14 mouse cellular contexts compared by ENCODE assay signal in genomic region chr9:121919027-121919501, GRCm38 (mm10). TPM values are rescaled to one million over a fixed set of nuclear protein-coding genes. Genes with fewer than 3 reads are reported as not detected.
DNase-seq lines count a peak whose midpoint lies in the region; ATAC-seq and TF ChIP-seq lines count a peak whose summit lies in the region.
"Had no signal": no experiment of that assay in that cellular context is flagged by ENCODE, and none has a peak within 500 bp of the region (broad histone marks: within the 10 kb centered on the region; RNA-seq: fewer than 3 reads in every experiment).

No protein-coding gene starts in this region.

- H3K4me1 ChIP-seq in liver, postnatal 0 days (ENCODE audit: insufficient read depth) = peaks cover 5% of the 10 kb centered on the region
- 0 out of 2 replicates have a peak, but pooled peaks cover under 1% of the 10 kb centered on the region for H3K4me1 ChIP-seq in liver, embryonic 12.5 days
- no peaks in the 10 kb centered on the region for H3K4me1 ChIP-seq in hindbrain, embryonic 16.5 days (ENCODE audit: control insufficient read depth, insufficient read depth, low read depth, low read length)
- H3K4me1 ChIP-seq: embryonic facial prominence, embryonic 12.5 days; forebrain, embryonic 12.5 days had no signal

- TF ChIP-seq EP300 in liver, postnatal 0 days (IDR thresholded peaks at IDR 0.05; ENCODE audit: low read depth) = no peak

- no peak overlapping the region for H3K27ac ChIP-seq in liver, postnatal 0 days (ENCODE audit: low read depth)
- H3K27ac ChIP-seq in liver, embryonic 12.5 days = no peak overlapping the region
- no peak overlapping the region for H3K27ac ChIP-seq in hindbrain, embryonic 16.5 days (ENCODE audit: low read depth, low read length)
- H3K27ac ChIP-seq: embryonic facial prominence, embryonic 12.5 days; forebrain, embryonic 12.5 days; heart, adult 2 months; hindbrain, embryonic 14.5 days; liver, embryonic 13.5 days had no signal

- WGBS in liver, postnatal 0 days (ENCODE audit: insufficient replicate concordance) = 35% methylated on average over 10 of the region's 10 CpGs
- WGBS in liver, embryonic 12.5 days (ENCODE audit: insufficient replicate concordance) = 47% methylated on average over 10 of the region's 10 CpGs
- whole genome bisulfite sequencing in hindbrain, embryonic 16.5 days = 73% methylated on average over 10 of the region's 10 CpGs

- H3K27me3 ChIP-seq in liver, postnatal 0 days (ENCODE audit: insufficient read depth, low read length) = no peaks in the 10 kb centered on the region
- peaks cover under 1% of the 10 kb centered on the region; the same call in 1 of the 2 replicates for H3K27me3 ChIP-seq in liver, embryonic 12.5 days (replicated peaks)
- no peaks in the 10 kb centered on the region for H3K27me3 ChIP-seq in hindbrain, embryonic 16.5 days (replicated peaks; ENCODE audit: control insufficient read depth, insufficient read depth, low read length)
- H3K27me3 ChIP-seq: embryonic facial prominence, embryonic 12.5 days; forebrain, embryonic 12.5 days; liver, embryonic 13.5 days had no signal

- TF ChIP-seq CTCF in liver, postnatal 0 days (IDR thresholded peaks at IDR 0.05; ENCODE audit: low read depth) = no peak

- no peaks in the 10 kb centered on the region for H3K36me3 ChIP-seq in liver, postnatal 0 days (replicated peaks; ENCODE audit: insufficient read depth, low read length)
- H3K36me3 ChIP-seq in liver, embryonic 12.5 days = no peaks in the 10 kb centered on the region
- no peaks in the 10 kb centered on the region for H3K36me3 ChIP-seq in hindbrain, embryonic 16.5 days (ENCODE audit: control insufficient read depth, insufficient read depth, low read length)
- H3K36me3 ChIP-seq: embryonic facial prominence, embryonic 12.5 days; forebrain, embryonic 12.5 days; liver, embryonic 13.5 days had no signal

- no peak overlapping the region for H3K9ac ChIP-seq in liver, postnatal 0 days (replicated peaks)
- H3K9ac ChIP-seq in liver, embryonic 12.5 days = no peak overlapping the region
- H3K9ac ChIP-seq in hindbrain, embryonic 16.5 days (ENCODE audit: low read depth, low read length) = no peak overlapping the region
- H3K9ac ChIP-seq: embryonic facial prominence, embryonic 12.5 days; forebrain, embryonic 12.5 days; hindbrain, embryonic 14.5 days; liver, embryonic 13.5 days had no signal

- no peak overlapping the region for H3K4me2 ChIP-seq in liver, postnatal 0 days (ENCODE audit: low read depth, low read length)
- no peak overlapping the region for H3K4me2 ChIP-seq in liver, embryonic 12.5 days
- no peak overlapping the region for H3K4me2 ChIP-seq in hindbrain, embryonic 16.5 days (ENCODE audit: low read length)
- H3K4me2 ChIP-seq: embryonic facial prominence, embryonic 12.5 days; forebrain, embryonic 12.5 days; hindbrain, embryonic 14.5 days; liver, embryonic 13.5 days had no signal

- ATAC-seq in liver, postnatal 0 days = no peak
- no peak for ATAC-seq in liver, embryonic 12.5 days
- peak; percentile 79 for ATAC-seq in neutrophil, adult 5-6 weeks (ENCODE audit: extremely low read depth, insufficient number of reproducible peaks, low FRiP score, poor library complexity, severe bottlenecking)
- no peak for ATAC-seq in hindbrain, embryonic 16.5 days

- no peaks in the 10 kb centered on the region for H3K9me3 ChIP-seq in liver, postnatal 0 days (ENCODE audit: low read length)
- no peaks in the 10 kb centered on the region for H3K9me3 ChIP-seq in liver, embryonic 12.5 days (replicated peaks)
- no peaks in the 10 kb centered on the region for H3K9me3 ChIP-seq in hindbrain, embryonic 16.5 days (ENCODE audit: control insufficient read depth, low read length)
- H3K9me3 ChIP-seq: embryonic facial prominence, embryonic 12.5 days; forebrain, embryonic 12.5 days; liver, embryonic 13.5 days had no signal

- DNase-seq in liver, postnatal 0 days = peak; percentile 35
- peak; percentile 40 for DNase-seq in R1 (ENCODE audit: low read depth, low spot score)
- peak; percentile 92 for DNase-seq in fat pad, adult 2 months (ENCODE audit: extremely low read depth, low read depth, low spot score)
- DNase-seq in thymus, postnatal 4 days = no peak
- DNase-seq: cerebellum, adult 9-11 months; heart, adult 2 months; liver, embryonic 13.5 days; right cerebral cortex, postnatal 25 days had no signal

- H3K4me3 ChIP-seq in liver, postnatal 0 days (ENCODE audit: low read depth, low read length) = no peak overlapping the region
- H3K4me3 ChIP-seq in liver, embryonic 12.5 days = no peak overlapping the region
- H3K4me3 ChIP-seq in hindbrain, embryonic 16.5 days (ENCODE audit: low read length) = no peak overlapping the region
- H3K4me3 ChIP-seq: embryonic facial prominence, embryonic 12.5 days; forebrain, embryonic 12.5 days; heart, adult 2 months; liver, embryonic 13.5 days had no signal

RNA-seq across cellular contexts. Expression of gene Cyp8b1, which starts 3.0 kb away (rescaled TPM):
- 130 and 144 TPM in 2 replicates for polyA plus RNA-seq in liver, postnatal 0 days (2015; fragmentation: Nextera tagmentation; extraction: Ambion mirVana)
- polyA plus RNA-seq in liver, embryonic 12.5 days (2016; fragmentation: Nextera tagmentation; extraction: Ambion mirVana) = 0.22 and 0.27 TPM in 2 replicates
- not detected in 2 replicates for total RNA-seq in neutrophil, adult 5-6 weeks (2017)
- not detected in 2 replicates for polyA plus RNA-seq in hindbrain, embryonic 16.5 days (2015; fragmentation: Nextera tagmentation; extraction: Ambion mirVana)
- total RNA-seq: heart, adult 2 months had no signal
- polyA plus RNA-seq: embryonic facial prominence, embryonic 12.5 days; forebrain, embryonic 12.5 days; hindbrain, embryonic 14.5 days had no signal

RNA-seq across cellular contexts. Expression of gene Ackr2, which starts 20.9 kb away (rescaled TPM):
- 1.0 and 1.1 TPM in 2 replicates for polyA plus RNA-seq in liver, postnatal 0 days (2015; fragmentation: Nextera tagmentation; extraction: Ambion mirVana)
- polyA plus RNA-seq in liver, embryonic 12.5 days (2016; fragmentation: Nextera tagmentation; extraction: Ambion mirVana) = 0.16 and 0.19 TPM in 2 replicates
- 0.25 and 4.5 TPM in 2 replicates for total RNA-seq in neutrophil, adult 5-6 weeks (2017)
- 3.5 and 3.8 TPM in 2 replicates for polyA plus RNA-seq in hindbrain, embryonic 16.5 days (2015; fragmentation: Nextera tagmentation; extraction: Ambion mirVana)

RNA-seq across cellular contexts. Expression of gene Fam198a, which starts 31.7 kb away (rescaled TPM):
- 0.31 and 0.32 TPM in 2 replicates for polyA plus RNA-seq in liver, postnatal 0 days (2015; fragmentation: Nextera tagmentation; extraction: Ambion mirVana)
- polyA plus RNA-seq in liver, embryonic 12.5 days (2016; fragmentation: Nextera tagmentation; extraction: Ambion mirVana) = 0.20 and 0.44 TPM in 2 replicates
- total RNA-seq in neutrophil, adult 5-6 weeks (2017) = not detected in 2 replicates
- 2.9 and 3.1 TPM in 2 replicates for polyA plus RNA-seq in hindbrain, embryonic 16.5 days (2015; fragmentation: Nextera tagmentation; extraction: Ambion mirVana)

Comparison
In these comparisons a context has a peak if more than half of its experiments do, and no peak if none do; other contexts are left out.
1. RNA of gene Cyp8b1, which starts 3.0 kb away (polyA plus RNA-seq): 130 to 144 TPM in liver, postnatal 0 days; 0.22 to 0.27 TPM in liver, embryonic 12.5 days and not detected in hindbrain, embryonic 16.5 days; every median in the first group is over 100 times any median in the second.